Mouse (Mus musculus): ENCODE results near the gene Gkap1. TPM values are rescaled to one million over a fixed set of nuclear protein-coding genes. Genes with fewer than 3 reads are reported as not detected.

The Gkap1 gene
- polyA plus RNA-seq, 1 experiment from 2014 or later: 54.2 TPM

DNA sequence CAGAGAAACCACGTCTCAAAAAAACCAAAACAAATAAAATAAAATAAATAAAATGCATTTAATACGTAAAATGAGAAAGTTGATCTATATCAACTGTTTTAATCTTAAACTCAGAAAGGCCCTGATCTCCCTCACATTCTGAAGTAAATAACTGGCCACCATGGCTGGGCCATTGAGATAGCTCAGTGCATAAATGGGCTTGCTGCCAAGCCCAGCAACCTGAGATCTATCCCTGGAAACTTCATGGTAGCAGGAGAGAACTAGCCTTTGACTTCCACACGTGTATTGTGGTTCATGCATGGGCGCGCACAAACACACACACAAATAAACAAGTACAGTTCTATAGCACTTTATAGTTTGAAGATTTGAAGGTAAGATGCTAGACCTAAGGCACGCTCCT, 74.2 kb downstream of the Gkap1 start:
- no peaks in the 10 kb centered on the region for H3K27me3 ChIP-seq (ENCODE audit: insufficient read depth, low read length)
- ATAC-seq (replicated peaks; ENCODE audit: low FRiP score, low read depth): no peak
- no peaks in the 10 kb centered on the region for H3K9me3 ChIP-seq (replicated peaks; ENCODE audit: low read length)
- no peak overlapping the region for H3K4me2 ChIP-seq (ENCODE audit: low read length)
- peaks cover 4% of the 10 kb centered on the region; the same call in 1 of the 2 replicates for H3K4me1 ChIP-seq (replicated peaks; ENCODE audit: insufficient read depth, low read length)
- no peak overlapping the region for H3K27ac ChIP-seq
- no peak for DNase-seq (ENCODE audit: low spot score)
- no peak overlapping the region for H3K4me3 ChIP-seq (replicated peaks; ENCODE audit: low read depth, low read length)
- H3K36me3 ChIP-seq (ENCODE audit: insufficient read depth, low read length): peaks cover 6% of the 10 kb centered on the region; the same call in 1 of the 2 replicates
- TF ChIP-seq CTCF (IDR thresholded peaks at IDR 0.05; ENCODE audit: low read depth): no peak
- 85% methylated on average over 6 of the region's 6 CpGs for WGBS
- H3K9ac ChIP-seq (ENCODE audit: low read depth, low read length): no peak overlapping the region

DNA sequence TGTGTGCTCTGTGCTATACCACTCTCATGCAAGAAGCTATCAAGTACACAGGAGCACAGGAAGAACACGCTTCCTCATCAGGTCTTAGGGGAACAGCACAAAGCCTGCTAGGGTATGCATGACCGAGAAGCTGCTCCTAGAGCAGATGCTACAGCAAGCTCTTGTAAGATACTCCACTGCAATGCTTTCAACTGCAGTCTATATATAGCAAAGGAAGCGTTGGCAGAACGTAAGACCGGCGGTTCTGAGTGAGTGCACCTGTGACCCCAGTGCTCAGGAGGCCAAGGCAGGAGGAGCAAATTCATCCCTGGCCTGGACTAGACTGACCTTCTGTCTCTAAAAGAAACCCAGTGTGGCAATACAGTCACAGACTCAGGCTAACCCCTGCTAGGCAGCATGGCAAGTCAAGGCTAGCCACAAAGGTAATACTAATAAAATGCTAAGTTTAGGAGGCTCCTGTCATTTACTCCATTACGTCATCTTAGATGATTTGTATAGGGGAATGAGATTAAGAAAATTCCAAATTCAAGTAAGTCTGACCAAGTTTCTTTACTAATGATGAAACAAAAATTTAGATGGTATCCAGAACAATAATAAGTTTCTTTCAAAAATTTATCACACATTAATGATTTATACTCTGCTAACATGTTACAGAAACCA, 77.4 kb downstream of the Gkap1 start:
- ATAC-seq (replicated peaks; ENCODE audit: low FRiP score, low read depth) (no peak), DNase-seq (ENCODE audit: low spot score) (no peak)
- H3K4me1 ChIP-seq (replicated peaks; ENCODE audit: insufficient read depth, low read length): no peaks in the 10 kb centered on the region; the same call in 1 of the 2 replicates
- no peak overlapping the region for H3K4me3 ChIP-seq (replicated peaks; ENCODE audit: low read depth, low read length)
- TF ChIP-seq CTCF (IDR thresholded peaks at IDR 0.05; ENCODE audit: low read depth): no peak
- H3K27ac ChIP-seq: no peak overlapping the region
- 79% methylated on average over 7 of the region's 7 CpGs for WGBS
- no peaks in the 10 kb centered on the region for H3K9me3 ChIP-seq (replicated peaks; ENCODE audit: low read length)
- H3K27me3 ChIP-seq (ENCODE audit: insufficient read depth, low read length): no peaks in the 10 kb centered on the region
- H3K9ac ChIP-seq (ENCODE audit: low read depth, low read length): no peak overlapping the region
- no peak overlapping the region for H3K4me2 ChIP-seq (ENCODE audit: low read length)
- H3K36me3 ChIP-seq (ENCODE audit: insufficient read depth, low read length): peaks cover 14% of the 10 kb centered on the region

GRCm38 (mm10) chr13:58197211-58197610, 78.3 kb downstream of the Gkap1 start:
- no peak for TF ChIP-seq CTCF (IDR thresholded peaks at IDR 0.05; ENCODE audit: low read depth)
- WGBS: 78% methylated on average over 3 of the region's 3 CpGs
- ATAC-seq (replicated peaks; ENCODE audit: low FRiP score, low read depth) (no peak), DNase-seq (ENCODE audit: low spot score) (no peak)
- H3K4me1 ChIP-seq (replicated peaks; ENCODE audit: insufficient read depth, low read length): no peaks in the 10 kb centered on the region; the same call in 1 of the 2 replicates
- no peak overlapping the region for H3K4me2 ChIP-seq (ENCODE audit: low read length)
- H3K27ac ChIP-seq: no peak overlapping the region
- H3K27me3 ChIP-seq (ENCODE audit: insufficient read depth, low read length): no peaks in the 10 kb centered on the region
- H3K9me3 ChIP-seq (replicated peaks; ENCODE audit: low read length): no peaks in the 10 kb centered on the region
- H3K36me3 ChIP-seq (ENCODE audit: insufficient read depth, low read length): peaks cover 15% of the 10 kb centered on the region
- no peak overlapping the region for H3K4me3 ChIP-seq (replicated peaks; ENCODE audit: low read depth, low read length)
- no peak overlapping the region for H3K9ac ChIP-seq (ENCODE audit: low read depth, low read length)

DNA sequence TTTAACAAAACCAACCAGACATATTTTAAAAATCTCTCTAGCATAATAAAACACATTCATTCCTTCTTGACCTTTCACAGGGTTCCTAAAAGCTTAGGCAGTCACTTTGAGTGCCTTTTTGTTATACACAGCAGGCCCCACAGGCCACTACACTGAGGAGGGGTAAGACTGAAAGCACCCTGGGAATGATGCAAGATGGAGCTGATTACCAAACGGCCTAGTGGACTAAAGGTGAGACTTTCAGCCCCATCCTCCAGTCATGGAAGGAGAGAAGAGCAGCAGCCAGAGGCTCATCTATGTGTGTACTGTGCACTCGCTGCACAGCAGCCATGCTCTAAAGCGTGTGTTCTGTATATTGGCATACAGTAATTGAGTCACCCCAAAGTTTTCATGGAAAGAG, 80.6 kb downstream of the Gkap1 start:
- TF ChIP-seq CTCF (IDR thresholded peaks at IDR 0.05; ENCODE audit: low read depth): no peak

DNA sequence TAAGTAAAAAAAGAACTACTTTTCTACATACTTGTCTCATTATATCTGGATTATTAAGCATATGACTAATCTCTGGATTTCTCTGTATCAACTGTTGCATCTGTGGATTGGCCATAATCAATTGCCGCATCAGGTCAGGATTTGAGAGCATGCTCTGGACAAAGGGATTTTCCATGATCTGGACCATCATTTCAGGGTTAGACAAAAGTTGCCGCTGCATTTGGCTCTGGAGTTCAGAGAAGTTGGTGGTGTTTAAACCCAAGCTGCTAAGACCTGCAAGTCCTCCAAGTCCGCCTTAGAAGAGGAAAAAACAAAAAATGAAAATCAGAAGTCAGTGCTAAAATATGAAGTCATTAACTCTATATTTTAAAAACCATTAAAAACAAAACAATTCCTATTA, 82.3 kb downstream of the Gkap1 start:
- Histone ChIP-seq H3K36me3 (ENCODE audit: insufficient read depth, low read length) (peaks cover 39% of the 10 kb centered on the region), H3K4me2 (ENCODE audit: low read length) (no peak overlapping the region), H3K9me3 (replicated peaks; ENCODE audit: low read length) (no peaks in the 10 kb centered on the region), H3K4me1 (replicated peaks; ENCODE audit: insufficient read depth, low read length) (no peaks in the 10 kb centered on the region), H3K4me3 (replicated peaks; ENCODE audit: low read depth, low read length) (no peak overlapping the region), H3K9ac (ENCODE audit: low read depth, low read length) (no peak overlapping the region), H3K27me3 (ENCODE audit: insufficient read depth, low read length) (no peaks in the 10 kb centered on the region), H3K27ac (no peak overlapping the region)
- DNase-seq (ENCODE audit: low spot score): no peak
- TF ChIP-seq CTCF (IDR thresholded peaks at IDR 0.05; ENCODE audit: low read depth): no peak
- WGBS: 95% methylated on average over 3 of the region's 3 CpGs
- ATAC-seq (replicated peaks; ENCODE audit: low FRiP score, low read depth): no peak

More for the DNA sequence above, 80.6 kb downstream of the Gkap1 start:
- ATAC-seq (replicated peaks; ENCODE audit: low FRiP score, low read depth): no peak
- DNase-seq (ENCODE audit: low spot score): no peak
- Histone ChIP-seq H3K4me2 (ENCODE audit: low read length) (no peak overlapping the region), H3K4me3 (replicated peaks; ENCODE audit: low read depth, low read length) (no peak overlapping the region), H3K9ac (ENCODE audit: low read depth, low read length) (no peak overlapping the region), H3K9me3 (replicated peaks; ENCODE audit: low read length) (no peaks in the 10 kb centered on the region), H3K27me3 (ENCODE audit: insufficient read depth, low read length) (no peaks in the 10 kb centered on the region), H3K27ac (no peak overlapping the region), H3K4me1 (replicated peaks; ENCODE audit: insufficient read depth, low read length) (no peaks in the 10 kb centered on the region), H3K36me3 (ENCODE audit: insufficient read depth, low read length) (peaks cover 31% of the 10 kb centered on the region)
- WGBS: 89% methylated on average over 3 of the region's 3 CpGs

GRCm38 (mm10) chr13:58192146-58192545, 83.4 kb downstream of the Gkap1 start:
- H3K4me3 ChIP-seq (replicated peaks; ENCODE audit: low read depth, low read length): no peak overlapping the region
- no peak for TF ChIP-seq CTCF (IDR thresholded peaks at IDR 0.05; ENCODE audit: low read depth)
- 94% methylated on average over 6 of the region's 6 CpGs for WGBS
- H3K9ac ChIP-seq (ENCODE audit: low read depth, low read length): no peak overlapping the region
- no peaks in the 10 kb centered on the region for H3K4me1 ChIP-seq (replicated peaks; ENCODE audit: insufficient read depth, low read length)
- DNase-seq (ENCODE audit: low spot score): no peak
- H3K36me3 ChIP-seq (ENCODE audit: insufficient read depth, low read length): peaks cover 45% of the 10 kb centered on the region
- H3K4me2 ChIP-seq (ENCODE audit: low read length): no peak overlapping the region
- H3K9me3 ChIP-seq (replicated peaks; ENCODE audit: low read length): no peaks in the 10 kb centered on the region
- no peaks in the 10 kb centered on the region for H3K27me3 ChIP-seq (ENCODE audit: insufficient read depth, low read length)
- no peak for ATAC-seq (replicated peaks; ENCODE audit: low FRiP score, low read depth)
- H3K27ac ChIP-seq: no peak overlapping the region

DNA sequence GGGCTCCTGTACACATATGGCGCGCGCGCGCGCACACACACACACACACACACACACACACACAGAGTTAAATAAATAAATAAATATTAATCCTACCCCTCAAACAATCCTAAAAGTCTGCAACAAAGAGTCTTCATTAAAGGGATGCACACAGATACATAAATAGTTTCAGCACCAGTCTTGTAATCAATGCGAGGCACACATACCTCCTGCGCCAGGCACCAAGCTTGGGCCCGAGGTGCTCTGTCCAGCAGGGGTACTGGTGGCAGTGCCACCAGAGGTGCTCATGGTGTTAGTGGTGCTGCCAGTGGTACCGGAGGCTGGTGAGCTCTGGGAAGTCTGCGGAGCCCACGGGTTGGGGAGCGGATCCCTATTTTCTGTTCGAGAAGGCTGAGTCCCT, 84.0 kb downstream of the Gkap1 start:
- 98% methylated on average over 14 of the region's 14 CpGs for WGBS
- TF ChIP-seq CTCF (IDR thresholded peaks at IDR 0.05; ENCODE audit: low read depth): no peak
- Histone ChIP-seq H3K9me3 (replicated peaks; ENCODE audit: low read length) (no peaks in the 10 kb centered on the region), H3K27ac (no peak overlapping the region), H3K27me3 (ENCODE audit: insufficient read depth, low read length) (no peaks in the 10 kb centered on the region), H3K36me3 (ENCODE audit: insufficient read depth, low read length) (peaks cover 47% of the 10 kb centered on the region), H3K4me1 (replicated peaks; ENCODE audit: insufficient read depth, low read length) (no peaks in the 10 kb centered on the region), H3K4me2 (ENCODE audit: low read length) (no peak overlapping the region), H3K9ac (ENCODE audit: low read depth, low read length) (no peak overlapping the region), H3K4me3 (replicated peaks; ENCODE audit: low read depth, low read length) (no peak overlapping the region)
- no peak for ATAC-seq (replicated peaks; ENCODE audit: low FRiP score, low read depth)
- DNase-seq (ENCODE audit: low spot score): no peak
